Mouse (Mus musculus): ENCODE measurements around the gene Fgr. TPM values are rescaled to one million over a fixed set of nuclear protein-coding genes. Genes with fewer than 3 reads are reported as not detected.

Fgr gene
- polyA plus RNA-seq, 1 experiment from 2014 or later, result 2.4 TPM

DNA sequence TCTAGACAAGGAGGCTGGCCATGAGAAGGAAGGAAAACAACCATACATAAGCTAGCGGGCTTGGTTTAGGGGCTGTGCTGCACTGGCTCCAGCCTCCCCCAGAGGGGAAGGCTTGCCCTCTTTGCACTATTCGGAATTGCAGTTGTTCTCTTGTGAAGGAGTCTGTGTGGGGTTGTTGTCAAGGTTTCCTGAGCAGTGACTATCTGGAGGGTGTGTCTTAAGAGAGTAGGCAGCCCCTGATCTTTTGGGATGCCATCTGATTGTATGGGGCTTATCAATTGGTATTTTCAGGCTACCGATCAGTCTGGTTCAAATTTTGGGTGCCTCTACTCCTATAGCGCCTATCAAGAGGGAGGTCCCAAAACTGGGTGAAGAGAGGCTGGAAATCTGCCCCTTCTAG, 68.3 kb downstream of the Fgr start:
- ATAC-seq, result no peak
- WGBS, result 54% methylated on average over 4 of the region's 4 CpGs
- Histone ChIP-seq H3K4me2 (replicated peaks; ENCODE audit: low read depth) (no peak overlapping the region), H3K27me3 (replicated peaks; ENCODE audit: control insufficient read depth, insufficient read depth, low read length) (no peaks in the 10 kb centered on the region), H3K9ac (ENCODE audit: low read depth, low read length) (no peak overlapping the region), H3K27ac (ENCODE audit: low read depth, low read length) (no peak overlapping the region), H3K9me3 (ENCODE audit: control insufficient read depth) (no peaks in the 10 kb centered on the region), H3K36me3 (ENCODE audit: control insufficient read depth, insufficient read depth) (peaks cover 2% of the 10 kb centered on the region; the same call in 1 of the 2 replicates), H3K4me3 (ENCODE audit: low read depth, low read length) (no peak overlapping the region), H3K4me1 (replicated peaks; ENCODE audit: control insufficient read depth, insufficient read depth, low read length) (peaks cover 13% of the 10 kb centered on the region; the same call in 1 of the 2 replicates)
- TF ChIP-seq CTCF (IDR thresholded peaks at IDR 0.05; ENCODE audit: low read depth), result no peak

DNA sequence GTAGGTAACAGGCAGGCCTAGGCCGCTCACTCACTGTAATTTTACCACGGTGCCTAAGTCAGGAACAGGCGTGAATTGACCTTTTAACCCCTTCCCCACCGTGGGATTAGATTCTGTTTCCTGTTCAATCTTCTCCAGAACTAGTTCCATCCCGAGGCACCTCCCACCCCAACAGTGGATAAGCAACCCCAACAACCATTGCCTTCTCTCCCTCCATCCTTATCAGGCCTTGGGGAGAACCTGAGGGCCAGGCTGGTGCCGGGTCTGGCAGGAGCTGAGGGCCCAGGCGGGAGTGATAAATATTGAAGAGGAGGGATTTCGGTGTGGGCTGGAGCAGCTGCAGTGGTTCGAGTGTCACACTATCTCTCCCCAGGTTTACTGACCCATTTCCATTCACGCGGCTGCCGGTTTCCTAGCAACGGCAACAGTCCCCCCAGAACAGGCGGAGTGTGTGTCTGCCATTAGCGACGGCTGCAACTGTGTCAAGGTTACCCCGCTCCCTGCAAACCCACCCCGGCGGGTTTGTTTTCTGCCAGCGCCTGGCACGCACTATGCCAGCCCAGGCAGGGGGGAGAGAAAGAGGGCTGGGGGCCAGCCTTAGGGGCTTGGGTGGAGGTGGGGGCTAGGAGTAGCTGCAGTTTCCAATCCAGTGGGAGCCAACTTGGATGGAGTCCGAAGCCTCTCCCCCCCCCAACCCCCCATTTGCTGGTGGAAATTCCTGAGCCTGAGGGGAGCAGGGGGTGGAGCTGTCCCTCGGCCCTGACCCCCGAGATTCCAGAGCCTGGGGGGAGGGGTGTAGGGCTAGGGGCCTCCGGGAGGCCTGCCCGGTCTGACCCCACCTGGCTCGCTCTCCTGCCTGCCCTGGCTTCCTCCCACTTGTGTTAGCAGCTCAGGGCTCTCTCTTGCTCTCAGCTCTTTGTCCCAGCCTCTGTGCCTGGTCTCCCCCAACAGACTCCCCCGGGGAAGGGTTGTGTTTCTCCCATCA, 69.0 kb downstream of the Fgr start:
- no peak for ATAC-seq
- H3K36me3 ChIP-seq (ENCODE audit: control insufficient read depth, insufficient read depth), result no peaks in the 10 kb centered on the region; the same call in 1 of the 2 replicates
- no peak overlapping the region for H3K27ac ChIP-seq (ENCODE audit: low read depth, low read length)
- no peaks in the 10 kb centered on the region for H3K27me3 ChIP-seq (replicated peaks; ENCODE audit: control insufficient read depth, insufficient read depth, low read length)
- WGBS, result 26% methylated on average over 28 of the region's 28 CpGs
- H3K9me3 ChIP-seq (ENCODE audit: control insufficient read depth), result no peaks in the 10 kb centered on the region
- H3K4me3 ChIP-seq (ENCODE audit: low read depth, low read length), result no peak overlapping the region
- H3K4me1 ChIP-seq (replicated peaks; ENCODE audit: control insufficient read depth, insufficient read depth, low read length), result peaks cover 13% of the 10 kb centered on the region; the same call in 1 of the 2 replicates
- H3K4me2 ChIP-seq (replicated peaks; ENCODE audit: low read depth), result peak overlapping the region; percentile 35; the same call in 1 of the 2 replicates
- TF ChIP-seq CTCF (IDR thresholded peaks at IDR 0.05; ENCODE audit: low read depth), result no peak
- no peak overlapping the region for H3K9ac ChIP-seq (ENCODE audit: low read depth, low read length)

DNA sequence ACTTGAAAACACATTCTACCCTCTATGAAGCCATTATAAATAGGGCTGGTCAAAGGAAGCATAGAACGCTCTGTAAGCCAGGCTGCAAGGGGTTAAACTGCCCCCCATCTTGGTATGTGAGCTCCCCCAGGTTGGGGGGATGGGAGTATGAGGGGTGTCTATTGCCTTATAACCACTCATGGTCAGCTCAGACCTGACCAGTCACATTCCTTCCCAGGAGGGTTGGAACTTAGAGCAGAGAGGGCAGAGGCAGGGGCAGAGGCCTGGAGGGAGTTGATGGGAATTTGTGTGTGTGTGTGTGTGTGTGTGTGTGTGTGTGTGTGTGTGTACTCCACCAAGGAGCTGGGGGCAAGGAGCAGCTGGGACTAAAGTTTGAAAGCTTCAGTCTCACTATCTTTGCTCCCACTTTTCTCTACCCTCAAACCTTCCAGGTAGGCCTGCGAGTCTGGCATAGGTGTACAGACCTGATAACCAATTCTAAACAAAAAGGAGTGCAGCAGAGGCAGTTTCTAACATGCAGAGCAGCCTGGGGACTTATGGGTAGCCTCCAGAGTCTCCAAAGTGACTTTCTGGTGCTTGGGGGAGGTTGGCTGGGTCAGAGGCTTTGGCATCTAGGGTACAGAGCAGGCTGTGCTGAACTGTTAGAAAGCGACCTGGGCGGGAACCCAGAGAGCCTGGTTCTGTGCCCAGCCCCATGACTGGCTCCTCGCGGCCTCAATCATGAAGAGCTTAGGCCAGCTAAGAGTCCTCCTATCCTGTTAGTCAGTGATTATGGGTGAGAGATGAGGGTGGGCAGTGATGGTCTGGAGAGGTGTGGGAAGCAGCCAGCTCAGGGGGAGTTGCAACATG, 70.1 kb downstream of the Fgr start:
- ATAC-seq, result no peak
- H3K9ac ChIP-seq (ENCODE audit: low read depth, low read length), result no peak overlapping the region
- no peaks in the 10 kb centered on the region; the same call in 1 of the 2 replicates for H3K36me3 ChIP-seq (ENCODE audit: control insufficient read depth, insufficient read depth)
- H3K27me3 ChIP-seq (replicated peaks; ENCODE audit: control insufficient read depth, insufficient read depth, low read length), result no peaks in the 10 kb centered on the region
- no peak overlapping the region for H3K4me2 ChIP-seq (replicated peaks; ENCODE audit: low read depth)
- no peak overlapping the region for H3K27ac ChIP-seq (ENCODE audit: low read depth, low read length)
- peaks cover 16% of the 10 kb centered on the region; the same call in 1 of the 2 replicates for H3K4me1 ChIP-seq (replicated peaks; ENCODE audit: control insufficient read depth, insufficient read depth, low read length)
- no peak for TF ChIP-seq CTCF (IDR thresholded peaks at IDR 0.05; ENCODE audit: low read depth)
- no peak overlapping the region for H3K4me3 ChIP-seq (ENCODE audit: low read depth, low read length)
- no peaks in the 10 kb centered on the region for H3K9me3 ChIP-seq (ENCODE audit: control insufficient read depth)
- WGBS, result 67% methylated on average over 6 of the region's 6 CpGs

GRCm38 (mm10) chr4:133044647-133045094, 70.8 kb downstream of the Fgr start:
- H3K27ac ChIP-seq (ENCODE audit: low read depth, low read length), result no peak overlapping the region
- H3K9ac ChIP-seq (ENCODE audit: low read depth, low read length), result no peak overlapping the region
- TF ChIP-seq CTCF (IDR thresholded peaks at IDR 0.05; ENCODE audit: low read depth), result no peak
- H3K36me3 ChIP-seq (ENCODE audit: control insufficient read depth, insufficient read depth), result no peaks in the 10 kb centered on the region; the same call in 1 of the 2 replicates
- H3K4me3 ChIP-seq (ENCODE audit: low read depth, low read length), result no peak overlapping the region
- 55% methylated on average over 6 of the region's 6 CpGs for WGBS
- no peak for ATAC-seq
- no peaks in the 10 kb centered on the region for H3K9me3 ChIP-seq (ENCODE audit: control insufficient read depth)
- peaks cover 22% of the 10 kb centered on the region for H3K4me1 ChIP-seq (replicated peaks; ENCODE audit: control insufficient read depth, insufficient read depth, low read length)
- no peaks in the 10 kb centered on the region for H3K27me3 ChIP-seq (replicated peaks; ENCODE audit: control insufficient read depth, insufficient read depth, low read length)
- H3K4me2 ChIP-seq (replicated peaks; ENCODE audit: low read depth), result no peak overlapping the region

GRCm38 (mm10) chr4:133045771-133046474, 72.0 kb downstream of the Fgr start:
- Histone ChIP-seq H3K9me3 (ENCODE audit: control insufficient read depth) (no peaks in the 10 kb centered on the region), H3K27me3 (replicated peaks; ENCODE audit: control insufficient read depth, insufficient read depth, low read length) (no peaks in the 10 kb centered on the region), H3K27ac (ENCODE audit: low read depth, low read length) (no peak overlapping the region; the same call in 1 of the 2 replicates), H3K4me3 (ENCODE audit: low read depth, low read length) (no peak overlapping the region), H3K9ac (ENCODE audit: low read depth, low read length) (no peak overlapping the region), H3K36me3 (ENCODE audit: control insufficient read depth, insufficient read depth) (no peaks in the 10 kb centered on the region; the same call in 1 of the 2 replicates), H3K4me2 (replicated peaks; ENCODE audit: low read depth) (no peak overlapping the region), H3K4me1 (replicated peaks; ENCODE audit: control insufficient read depth, insufficient read depth, low read length) (peaks cover 29% of the 10 kb centered on the region)
- 48% methylated on average over 11 of the region's 11 CpGs for WGBS
- no peak for ATAC-seq
- TF ChIP-seq CTCF (IDR thresholded peaks at IDR 0.05; ENCODE audit: low read depth), result no peak

Data from intestine, postnatal 0 days (tissue).